Mouse (Mus musculus): Measurements from ENCODE around the gene Nek10.
"Not testable (repeated sequence)": the region's sequence is repeated elsewhere in the genome, so short reads cannot be mapped to it uniquely, and the experiment has no call there.

Gene Nek10

DNA sequence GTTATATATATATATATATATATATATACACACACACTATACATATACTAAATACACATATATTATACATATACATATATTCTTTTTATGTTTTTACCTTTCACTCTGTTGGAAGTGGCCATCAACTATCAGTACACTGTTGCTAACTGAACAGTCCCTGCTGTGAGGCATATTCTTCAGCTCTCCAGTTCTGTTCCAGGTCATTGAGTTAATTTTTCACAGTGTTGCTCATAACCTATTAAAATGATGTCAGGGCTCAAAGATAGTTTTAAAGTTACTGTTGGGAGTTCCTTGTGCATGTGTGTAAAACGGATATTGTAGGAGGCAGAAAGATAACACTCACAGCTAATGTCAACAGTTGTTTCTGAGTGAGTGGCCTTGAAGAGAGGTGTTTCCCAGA, 170.9 kb downstream of the Nek10 start:
- ATAC-seq (ENCODE audit: insufficient number of reproducible peaks, low FRiP score, low TSS enrichment), result no peak

DNA sequence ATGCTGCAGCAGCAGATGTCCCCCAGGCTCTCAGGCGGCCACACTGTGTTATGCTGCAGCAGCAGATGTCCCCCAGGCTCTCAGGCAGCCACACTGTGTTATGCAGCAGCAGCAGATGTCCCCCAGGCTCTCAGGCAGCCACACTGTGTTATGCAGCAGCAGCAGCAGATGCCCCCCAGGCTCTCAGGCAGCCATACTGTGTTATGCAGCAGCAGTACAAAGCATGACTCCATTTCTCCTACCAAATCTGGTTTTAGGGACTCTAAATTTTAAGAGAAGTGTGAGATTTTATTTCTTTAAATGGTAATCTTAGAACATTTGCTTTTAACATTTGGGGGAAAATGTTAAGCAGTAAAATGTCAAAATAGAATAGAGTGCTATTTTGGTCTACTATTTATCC, 180.9 kb downstream of the Nek10 start:
- not testable (repeated sequence) for ATAC-seq (ENCODE audit: insufficient number of reproducible peaks, low FRiP score, low TSS enrichment)

DNA sequence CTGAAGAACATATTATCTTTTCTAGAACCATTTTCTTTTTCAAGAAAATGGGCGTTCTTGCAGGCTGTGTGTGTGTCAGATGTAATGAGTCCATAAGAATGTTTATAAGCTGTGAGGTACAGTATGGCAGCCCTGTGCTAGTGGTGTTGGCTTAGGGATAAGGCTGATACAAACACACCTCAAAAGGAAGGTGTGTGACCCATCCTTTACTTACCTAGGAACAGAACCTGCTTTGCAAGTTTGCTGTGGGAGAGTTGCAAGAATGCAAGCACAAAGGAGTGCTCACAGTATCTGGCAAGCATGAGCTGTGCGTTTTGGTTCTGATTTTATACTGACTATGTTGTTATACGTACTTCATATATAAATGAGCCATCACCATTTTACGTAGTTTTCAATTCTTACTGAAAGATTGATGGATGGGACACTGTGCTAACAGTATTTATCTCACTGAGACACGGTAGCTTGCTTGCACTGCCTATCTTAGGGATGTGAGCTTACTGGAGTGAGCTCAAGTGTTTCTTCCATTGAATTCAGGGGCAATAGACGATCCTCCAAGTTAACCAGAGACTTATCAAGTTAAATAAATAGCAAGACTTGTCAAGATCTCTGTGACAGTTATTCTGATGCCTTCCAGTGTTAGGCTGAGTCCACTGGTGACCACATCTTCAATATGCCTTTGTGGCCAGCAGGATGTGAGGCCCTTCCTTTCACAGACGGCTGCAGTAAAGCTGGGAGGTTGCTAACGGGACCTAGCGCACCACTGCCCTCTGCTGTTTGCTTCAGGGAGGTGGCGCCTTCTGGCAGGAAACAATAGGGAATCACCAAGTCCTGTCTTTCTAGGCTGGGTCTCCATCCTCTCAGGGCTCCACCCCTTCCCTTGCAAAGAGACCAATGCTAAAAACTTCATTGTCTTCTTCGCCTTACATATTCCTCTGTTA, 181.8 kb downstream of the Nek10 start:
- peak; percentile 89 for ATAC-seq (ENCODE audit: insufficient number of reproducible peaks, low FRiP score, low TSS enrichment)

DNA sequence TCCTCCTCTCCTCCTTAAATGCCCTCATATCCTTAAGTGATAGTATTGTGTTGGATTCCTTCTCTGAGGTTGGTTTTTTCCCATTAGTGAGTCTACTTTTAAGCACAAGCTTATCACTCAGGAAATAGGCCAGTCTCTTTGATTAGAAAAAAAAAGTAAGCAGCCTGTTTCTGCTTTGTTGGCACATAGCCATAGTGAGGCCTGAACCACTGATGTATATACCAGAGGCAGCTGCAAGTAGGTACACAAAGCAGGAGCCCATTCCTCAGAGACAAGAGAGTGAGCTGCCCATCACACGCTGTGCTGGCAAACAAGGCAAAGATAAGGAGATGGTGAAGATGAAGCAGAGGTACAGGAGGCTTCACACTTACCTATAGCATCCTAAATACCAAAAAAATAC, 184.2 kb downstream of the Nek10 start:
- no peak for ATAC-seq (ENCODE audit: insufficient number of reproducible peaks, low FRiP score, low TSS enrichment)

DNA sequence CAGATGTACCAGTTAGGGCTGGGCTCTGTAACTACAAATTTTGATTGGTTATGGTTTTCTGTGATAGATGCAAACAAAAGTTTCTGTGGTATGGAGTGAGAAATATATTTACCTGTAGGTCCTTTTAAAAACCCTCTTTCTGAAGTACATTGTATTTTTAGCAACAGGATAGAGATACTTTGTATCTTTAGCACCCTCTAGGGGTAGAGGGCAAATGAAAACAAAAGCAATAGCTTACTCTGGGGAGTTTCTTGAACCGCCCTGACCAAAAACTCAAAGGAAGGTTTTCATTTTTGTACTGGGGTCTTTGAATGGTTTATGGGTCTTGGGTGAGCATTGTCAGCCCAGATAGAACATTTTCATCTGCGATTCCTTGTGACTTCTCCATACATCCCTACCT, 188.4 kb downstream of the Nek10 start:
- no peak for ATAC-seq (ENCODE audit: insufficient number of reproducible peaks, low FRiP score, low TSS enrichment)

DNA sequence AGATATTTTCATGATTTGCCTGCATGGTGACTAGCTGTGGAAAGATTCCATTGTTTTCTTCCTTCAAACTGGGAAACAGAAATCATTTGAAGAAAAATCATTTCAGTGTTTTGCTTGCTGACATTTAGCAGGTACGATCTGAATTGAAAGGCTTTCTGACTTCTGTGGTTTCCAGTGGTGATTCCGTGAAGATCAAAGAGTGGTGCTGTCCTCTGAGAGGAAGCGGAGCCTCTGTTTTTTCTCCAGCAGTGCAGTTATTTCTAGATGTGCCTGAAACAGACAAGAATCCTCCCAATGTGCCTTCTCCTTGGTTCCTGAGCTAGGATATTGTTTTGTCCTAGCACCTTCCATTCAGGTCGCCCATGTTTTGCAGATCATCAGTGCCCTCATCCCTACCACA, 208.2 kb downstream of the Nek10 start:
- no peak for ATAC-seq (ENCODE audit: insufficient number of reproducible peaks, low FRiP score, low TSS enrichment)

DNA sequence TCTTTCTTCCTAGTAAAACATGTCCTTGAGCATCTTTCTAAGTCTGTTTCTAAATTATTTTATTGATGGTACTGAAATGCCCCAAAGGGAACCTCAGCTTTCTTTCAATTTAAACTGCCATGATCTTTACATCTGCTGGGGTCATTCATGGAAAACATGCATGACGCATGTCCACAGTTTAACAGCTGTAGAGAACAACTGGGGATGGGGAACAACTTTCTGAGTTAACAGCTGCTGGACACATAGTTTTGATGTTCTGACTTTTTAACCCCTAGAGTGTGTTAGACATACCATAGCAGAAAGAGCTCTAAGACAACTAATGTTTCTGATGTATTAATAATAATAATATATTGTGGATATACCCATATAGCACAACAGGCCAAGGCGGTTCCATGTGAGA, 211.6 kb downstream of the Nek10 start:
- ATAC-seq (ENCODE audit: insufficient number of reproducible peaks, low FRiP score, low TSS enrichment), result no peak

DNA sequence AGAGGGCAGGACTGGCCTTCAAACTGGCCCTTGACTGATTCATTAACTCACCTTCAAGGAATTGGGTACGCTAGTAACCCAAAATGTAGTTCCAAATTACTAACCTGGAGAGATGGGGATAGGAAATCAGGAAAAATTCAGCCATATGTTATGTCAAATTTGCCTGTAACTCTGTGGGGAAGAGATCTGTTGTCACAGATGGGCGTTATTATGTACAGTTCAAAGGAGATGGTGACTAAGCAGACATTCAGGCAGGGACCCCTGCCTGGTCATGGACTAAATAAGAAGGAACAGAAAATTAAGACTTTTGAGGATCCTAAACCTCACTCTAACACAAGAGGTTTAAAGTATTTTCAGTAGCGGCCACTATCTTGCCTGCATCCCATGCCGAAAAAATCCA, 227.4 kb downstream of the Nek10 start:
- ATAC-seq (ENCODE audit: insufficient number of reproducible peaks, low FRiP score, low TSS enrichment), result not testable (repeated sequence)

DNA sequence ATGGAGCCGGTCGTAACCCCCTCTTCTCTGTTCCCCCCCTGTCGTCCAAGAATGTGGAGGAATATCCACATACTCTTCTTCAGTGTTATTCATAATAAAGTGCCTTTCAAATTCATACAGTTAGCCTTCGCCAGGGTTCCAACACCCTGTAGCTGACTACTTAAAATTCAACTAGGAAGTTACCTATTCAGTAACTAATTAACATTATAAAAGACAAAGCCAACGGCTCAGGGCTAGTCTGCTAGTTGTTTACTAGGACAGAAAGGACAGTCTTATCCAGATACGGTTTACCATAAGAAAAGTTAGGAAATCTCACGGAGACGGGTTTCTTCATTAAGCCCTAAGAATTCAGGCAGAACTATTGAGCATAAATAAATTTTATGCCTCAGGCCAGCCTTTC, 231.4 kb downstream of the Nek10 start:
- not testable (repeated sequence) for ATAC-seq (ENCODE audit: insufficient number of reproducible peaks, low FRiP score, low TSS enrichment)

DNA sequence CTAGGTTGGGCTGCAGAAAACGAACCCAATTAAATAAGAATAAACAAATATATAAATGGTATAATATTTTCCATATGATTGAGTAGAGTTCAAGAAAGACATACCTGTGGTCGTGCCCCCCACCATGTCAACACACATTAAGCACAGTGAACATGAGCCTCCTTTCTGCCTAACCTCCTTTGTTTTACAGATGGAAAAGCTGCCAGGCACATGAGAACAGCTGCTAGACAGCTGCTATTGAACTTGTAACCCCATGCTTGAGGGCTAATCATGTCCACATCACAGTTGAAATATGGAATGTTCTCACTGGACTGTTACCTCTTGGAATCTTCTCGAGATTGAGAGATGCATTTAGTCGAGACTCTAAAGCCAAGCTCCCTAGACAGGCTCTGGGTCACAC, 245.0 kb downstream of the Nek10 start:
- no peak for ATAC-seq (ENCODE audit: insufficient number of reproducible peaks, low FRiP score, low TSS enrichment)

DNA sequence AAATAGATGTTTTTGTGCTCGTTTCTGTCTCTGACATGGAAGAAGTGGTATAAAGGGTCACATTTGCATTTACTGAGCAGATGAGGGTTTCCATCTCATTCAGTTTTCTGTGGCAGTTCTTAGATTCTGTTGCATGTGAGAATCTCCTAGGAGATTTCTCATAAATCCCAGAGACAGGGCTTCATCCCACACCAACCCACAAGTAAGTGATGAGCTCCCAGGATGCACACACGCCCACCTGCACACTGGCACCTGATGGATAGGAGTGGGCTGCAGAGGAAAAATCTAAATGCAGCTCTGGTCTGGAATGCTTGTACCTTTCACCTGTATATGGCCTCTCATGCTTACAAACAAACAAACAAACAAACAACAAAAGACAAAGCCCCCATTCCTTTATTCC, 258.3 kb downstream of the Nek10 start:
- ATAC-seq (ENCODE audit: insufficient number of reproducible peaks, low FRiP score, low TSS enrichment), result no peak

Data from cerebellum, adult (tissue).